Mouse (Mus musculus): ENCODE results near the gene Znrf1. TPM values are rescaled to one million over a fixed set of nuclear protein-coding genes. Genes with fewer than 3 reads are reported as not detected.

Znrf1 gene
- total and polyA plus RNA-seq, 2 experiments from 2014 or later: 113 to 225 TPM

DNA sequence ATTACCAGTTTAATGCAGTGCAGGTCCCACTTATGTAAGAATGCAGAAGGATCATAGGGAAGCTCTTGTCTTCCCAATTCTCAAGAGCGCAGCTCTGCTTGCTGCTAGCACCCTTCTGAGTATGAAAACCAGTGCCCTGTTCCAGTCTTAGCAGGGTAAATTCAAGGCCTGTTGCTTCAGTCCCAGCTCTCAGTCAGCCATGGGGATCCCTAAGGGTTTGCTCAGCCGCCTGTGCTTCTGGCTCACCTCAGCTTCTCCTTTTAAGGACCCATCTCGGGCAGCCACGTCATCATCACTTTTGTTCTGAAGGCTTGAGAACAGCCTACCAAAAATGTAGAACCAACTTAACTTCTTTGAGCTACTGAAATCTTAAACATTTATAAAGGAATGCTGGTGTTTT lies 25.9 kb downstream of the Znrf1 start:
- Histone ChIP-seq H3K4me1 (ENCODE audit: insufficient read depth) (0 out of 2 replicates have a peak, but pooled peaks cover 4% of the 10 kb centered on the region), H3K36me3 (ENCODE audit: insufficient read depth) (no peaks in the 10 kb centered on the region), H3K27me3 (ENCODE audit: insufficient read depth, low read length) (no peaks in the 10 kb centered on the region), H3K9me3 (ENCODE audit: low read length) (no peaks in the 10 kb centered on the region), H3K27ac (ENCODE audit: low read depth, low read length) (no peak overlapping the region), H3K4me2 (ENCODE audit: low read depth) (no peak overlapping the region), H3K9ac (no peak overlapping the region), H3K4me3 (ENCODE audit: low read depth, low read length) (no peak overlapping the region)
- TF ChIP-seq CTCF (IDR thresholded peaks at IDR 0.05; ENCODE audit: low read depth): no peak
- WGBS: 83% methylated on average over 4 of the region's 4 CpGs
- no peak for DNase-seq
- ATAC-seq: no peak

DNA sequence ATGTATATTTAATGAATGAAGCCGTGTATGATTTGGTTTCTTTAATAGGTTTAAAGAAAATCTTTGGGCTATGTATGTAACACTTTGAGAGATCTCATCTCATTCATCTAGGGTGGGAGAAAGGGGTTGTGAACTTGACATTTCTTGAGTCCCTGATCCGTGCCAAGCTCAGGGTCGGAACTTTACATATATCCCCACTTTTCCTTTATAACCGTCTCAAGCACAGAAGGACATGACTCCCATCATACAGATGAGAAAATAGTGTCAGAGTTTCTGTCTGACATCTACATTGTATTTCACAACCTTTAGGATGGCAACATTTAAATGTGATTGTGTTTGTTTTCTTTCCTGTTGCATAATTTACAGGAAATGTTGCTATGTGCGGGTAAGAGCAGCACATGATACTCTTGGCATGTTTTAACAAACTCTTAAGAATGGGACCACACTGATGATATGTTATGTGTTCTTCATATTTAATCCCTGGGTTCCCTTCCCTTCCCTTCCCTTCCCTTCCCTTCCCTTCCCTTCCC lies 26.4 kb downstream of the Znrf1 start:
- no peak for TF ChIP-seq CTCF (IDR thresholded peaks at IDR 0.05; ENCODE audit: low read depth)
- Histone ChIP-seq H3K27me3 (ENCODE audit: insufficient read depth, low read length) (no peaks in the 10 kb centered on the region), H3K27ac (ENCODE audit: low read depth, low read length) (no peak overlapping the region), H3K36me3 (ENCODE audit: insufficient read depth) (no peaks in the 10 kb centered on the region), H3K4me1 (ENCODE audit: insufficient read depth) (0 out of 2 replicates have a peak, but pooled peaks cover 4% of the 10 kb centered on the region), H3K9me3 (ENCODE audit: low read length) (no peaks in the 10 kb centered on the region), H3K4me3 (ENCODE audit: low read depth, low read length) (no peak overlapping the region), H3K9ac (no peak overlapping the region), H3K4me2 (ENCODE audit: low read depth) (no peak overlapping the region)
- no peak for DNase-seq
- ATAC-seq: no peak
- WGBS: 90% methylated on average over 5 of the region's 5 CpGs

DNA sequence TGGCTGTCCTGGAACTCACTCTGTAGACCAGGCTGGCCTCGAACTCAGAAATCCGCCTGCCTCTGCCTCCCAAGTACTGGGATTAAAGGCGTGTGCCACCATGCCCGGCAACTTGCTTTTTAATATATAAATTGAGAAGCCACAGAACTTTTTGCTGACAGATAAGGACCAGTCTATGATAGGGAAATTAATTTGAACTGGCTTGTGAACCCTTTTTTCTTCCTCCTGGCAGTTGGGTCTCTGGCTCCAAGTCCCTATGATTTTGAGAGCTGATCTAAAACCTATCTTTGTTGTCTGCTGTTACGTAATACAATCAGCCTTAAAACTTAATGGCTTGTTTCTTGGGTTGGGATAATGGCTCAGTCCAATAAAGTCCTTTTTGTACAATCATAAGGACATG lies 27.2 kb downstream of the Znrf1 start:
- Histone ChIP-seq H3K9ac (no peak overlapping the region), H3K4me1 (ENCODE audit: insufficient read depth) (0 out of 2 replicates have a peak, but pooled peaks cover 4% of the 10 kb centered on the region), H3K4me2 (ENCODE audit: low read depth) (no peak overlapping the region), H3K4me3 (ENCODE audit: low read depth, low read length) (no peak overlapping the region), H3K27ac (ENCODE audit: low read depth, low read length) (no peak overlapping the region), H3K36me3 (ENCODE audit: insufficient read depth) (no peaks in the 10 kb centered on the region), H3K27me3 (ENCODE audit: insufficient read depth, low read length) (no peaks in the 10 kb centered on the region), H3K9me3 (ENCODE audit: low read length) (no peaks in the 10 kb centered on the region)
- TF ChIP-seq CTCF (IDR thresholded peaks at IDR 0.05; ENCODE audit: low read depth): no peak
- WGBS: 99% methylated on average over 5 of the region's 5 CpGs
- ATAC-seq (no peak), DNase-seq (no peak)

DNA sequence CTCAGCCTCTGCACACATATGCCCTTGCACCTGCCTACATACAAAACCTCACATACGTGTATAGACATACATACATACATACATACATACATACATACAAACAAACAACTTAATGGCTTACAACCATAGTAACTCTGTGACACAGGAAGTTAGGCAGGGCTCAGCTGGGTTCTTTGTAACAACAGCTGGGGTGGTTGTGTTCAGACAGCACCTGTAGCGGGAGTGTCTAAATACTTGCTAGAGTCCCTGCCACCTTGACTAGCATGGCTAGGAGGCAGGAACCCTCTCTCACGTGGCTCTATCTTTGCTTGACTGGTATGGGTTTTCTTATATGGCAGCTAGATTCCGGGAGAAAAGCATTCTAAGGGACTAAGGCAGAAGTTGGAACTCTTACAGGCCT lies 27.8 kb downstream of the Znrf1 start:
- no peaks in the 10 kb centered on the region for H3K9me3 ChIP-seq (ENCODE audit: low read length)
- H3K36me3 ChIP-seq (ENCODE audit: insufficient read depth): no peaks in the 10 kb centered on the region
- no peak overlapping the region for H3K4me3 ChIP-seq (ENCODE audit: low read depth, low read length)
- H3K9ac ChIP-seq: no peak overlapping the region
- H3K4me2 ChIP-seq (ENCODE audit: low read depth): no peak overlapping the region
- DNase-seq (no peak), ATAC-seq (no peak)
- H3K27me3 ChIP-seq (ENCODE audit: insufficient read depth, low read length): no peaks in the 10 kb centered on the region
- TF ChIP-seq CTCF (IDR thresholded peaks at IDR 0.05; ENCODE audit: low read depth): no peak
- no peak overlapping the region for H3K27ac ChIP-seq (ENCODE audit: low read depth, low read length)
- 0 out of 2 replicates have a peak, but pooled peaks cover 4% of the 10 kb centered on the region for H3K4me1 ChIP-seq (ENCODE audit: insufficient read depth)
- WGBS: 91% methylated on average over 4 of the region's 4 CpGs

DNA sequence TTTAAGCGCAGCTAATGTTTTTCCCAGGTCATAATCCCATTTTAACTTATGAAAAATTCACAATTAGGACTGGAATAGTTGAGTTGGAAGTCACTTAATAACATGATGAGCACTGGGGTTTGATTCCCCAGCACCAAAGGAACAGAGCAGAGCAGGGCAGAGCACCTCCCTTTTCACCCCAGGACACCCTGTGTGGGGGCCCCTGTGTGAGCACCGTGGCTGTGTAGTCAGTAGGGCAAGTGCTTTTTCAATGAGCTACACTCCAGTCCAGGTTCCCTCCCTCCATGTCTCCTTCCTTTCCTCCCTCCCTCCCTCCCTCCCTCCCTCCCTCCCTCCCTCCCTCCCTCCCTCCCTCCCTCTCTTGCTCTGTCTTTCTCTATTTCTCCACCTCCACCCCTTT lies 28.2 kb downstream of the Znrf1 start:
- no peak overlapping the region for H3K27ac ChIP-seq (ENCODE audit: low read depth, low read length)
- no peaks in the 10 kb centered on the region for H3K36me3 ChIP-seq (ENCODE audit: insufficient read depth)
- WGBS: 85% methylated on average over 2 of the region's 2 CpGs
- DNase-seq: no peak
- no peaks in the 10 kb centered on the region for H3K9me3 ChIP-seq (ENCODE audit: low read length)
- ATAC-seq: no peak
- H3K27me3 ChIP-seq (ENCODE audit: insufficient read depth, low read length): no peaks in the 10 kb centered on the region
- no peak overlapping the region for H3K9ac ChIP-seq
- 0 out of 2 replicates have a peak, but pooled peaks cover 2% of the 10 kb centered on the region for H3K4me1 ChIP-seq (ENCODE audit: insufficient read depth)
- H3K4me3 ChIP-seq (ENCODE audit: low read depth, low read length): no peak overlapping the region
- H3K4me2 ChIP-seq (ENCODE audit: low read depth): no peak overlapping the region
- TF ChIP-seq CTCF (IDR thresholded peaks at IDR 0.05; ENCODE audit: low read depth): no peak

DNA sequence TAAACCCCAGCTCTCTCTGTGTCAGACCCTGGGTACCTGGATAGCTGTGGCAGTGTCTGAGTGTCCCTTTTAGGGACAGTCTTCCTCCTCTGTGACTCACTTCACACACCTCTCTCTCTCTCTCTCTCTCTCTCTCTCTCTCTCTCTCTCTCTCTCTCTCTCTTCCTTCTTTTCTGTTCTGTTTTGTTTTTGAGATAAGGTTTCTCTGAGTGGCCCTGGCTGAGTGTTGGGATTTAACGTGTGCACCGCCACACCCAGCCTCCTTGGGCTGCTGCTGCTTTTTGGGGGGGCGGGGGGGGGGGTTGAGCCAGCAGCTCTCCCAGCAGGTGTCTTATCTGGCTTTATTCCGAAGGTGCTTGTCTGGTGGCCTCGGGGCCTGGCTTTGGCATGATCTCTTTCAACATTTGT lies 29.9 kb downstream of the Znrf1 start:
- ATAC-seq (no peak), DNase-seq (no peak)
- Histone ChIP-seq H3K36me3 (ENCODE audit: insufficient read depth) (no peaks in the 10 kb centered on the region), H3K4me2 (ENCODE audit: low read depth) (no peak overlapping the region), H3K9ac (no peak overlapping the region), H3K4me3 (ENCODE audit: low read depth, low read length) (no peak overlapping the region), H3K27ac (ENCODE audit: low read depth, low read length) (no peak overlapping the region), H3K27me3 (ENCODE audit: insufficient read depth, low read length) (no peaks in the 10 kb centered on the region), H3K9me3 (ENCODE audit: low read length) (no peaks in the 10 kb centered on the region), H3K4me1 (ENCODE audit: insufficient read depth) (no peaks in the 10 kb centered on the region)
- TF ChIP-seq CTCF (IDR thresholded peaks at IDR 0.05; ENCODE audit: low read depth): no peak
- 20% methylated on average over 5 of the region's 5 CpGs for WGBS

DNA sequence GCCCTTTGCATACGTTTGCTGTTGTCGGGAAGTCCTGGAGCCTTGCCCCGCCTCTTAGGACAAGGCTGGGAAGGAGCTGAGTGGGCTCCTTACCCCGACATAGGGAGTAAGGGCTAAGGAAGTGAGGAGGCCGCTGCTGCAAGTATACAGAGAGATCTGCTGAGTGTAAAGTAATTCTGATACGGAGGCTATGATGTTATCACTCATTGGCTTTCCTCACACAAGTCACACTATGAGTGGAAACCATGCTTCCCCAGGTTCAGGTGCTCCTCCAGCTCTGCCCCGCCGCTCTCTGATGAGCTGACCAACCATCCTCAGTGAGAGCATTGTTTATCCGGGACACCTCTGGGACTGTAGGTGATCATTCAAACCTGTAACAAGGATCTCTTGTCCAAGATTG lies 30.4 kb downstream of the Znrf1 start:
- Histone ChIP-seq H3K4me2 (ENCODE audit: low read depth) (no peak overlapping the region), H3K27me3 (ENCODE audit: insufficient read depth, low read length) (no peaks in the 10 kb centered on the region), H3K4me1 (ENCODE audit: insufficient read depth) (no peaks in the 10 kb centered on the region), H3K9ac (no peak overlapping the region), H3K36me3 (ENCODE audit: insufficient read depth) (no peaks in the 10 kb centered on the region), H3K4me3 (ENCODE audit: low read depth, low read length) (no peak overlapping the region), H3K9me3 (ENCODE audit: low read length) (no peaks in the 10 kb centered on the region), H3K27ac (ENCODE audit: low read depth, low read length) (0 out of 2 replicates have a peak overlapping the region, but pooled peaks have one; percentile 1)
- WGBS: 67% methylated on average over 9 of the region's 9 CpGs
- no peak for TF ChIP-seq CTCF (IDR thresholded peaks at IDR 0.05; ENCODE audit: low read depth)
- DNase-seq (no peak), ATAC-seq (no peak)
